Mouse (Mus musculus) gastrocnemius, adult 18-20 months (tissue): Measurements from ENCODE around the gene Cbx4. TPM values are rescaled to one million over a fixed set of nuclear protein-coding genes. Genes with fewer than 3 reads are reported as not detected.

Source experiments
- total RNA-seq, 2 experiments: library from RNA; stranded (reverse); gene quantifications; 2 replicates each; pipeline ENCODE4 v1.2.3; 2021

Gene Cbx4
- total RNA-seq, 2 experiments from 2014 or later = 1.6 to 2.5 TPM

Other genes starting within 250 kb of the Cbx4 start
- under 1 TPM in 1 of 2 experiments, not detected in 1; 0.09 TPM for gene Rbfox3, start 174.6 kb downstream of the Cbx4 start, total RNA-seq
- gene Enpp7, start 98.0 kb downstream of the Cbx4 start, total RNA-seq = not detected
- gene Cbx2, start 63.3 kb downstream of the Cbx4 start, total RNA-seq = 1 to 10 TPM in 1 of 2 experiments, under 1 TPM in 1; 0.85 to 1.0 TPM
- gene Cbx8, start 45.3 kb downstream of the Cbx4 start, total RNA-seq = 1 to 10 TPM; 2.6 to 3.5 TPM
- 10 to 100 TPM; 29.7 to 29.9 TPM for gene Tbc1d16, start 142.3 kb upstream of the Cbx4 start, total RNA-seq
- under 1 TPM in 1 of 2 experiments, not detected in 1; 0.26 TPM for gene Ccdc40, start 142.4 kb upstream of the Cbx4 start, total RNA-seq
- gene Gaa, start 181.7 kb upstream of the Cbx4 start, total RNA-seq = 100 to 1,000 TPM; 174 to 191 TPM
- 10 to 100 TPM; 32.2 to 43.5 TPM for gene Eif4a3, start 213.9 kb upstream of the Cbx4 start, total RNA-seq
- under 1 TPM; 0.21 to 0.34 TPM for gene Card14, start 221.5 kb upstream of the Cbx4 start, total RNA-seq